Mouse (Mus musculus) frontal cortex, postnatal 10 days (tissue): Measurements from ENCODE around the gene Lamb3.

Source experiments
- DNase-seq, 2 experiments: peaks; one replicate each; pipeline ENCODE4 v3.0.0; 2022; ENCODE audit warnings: low spot score in 2 of 2, mixed read lengths in 1 of 2

The Lamb3 gene

DNA sequence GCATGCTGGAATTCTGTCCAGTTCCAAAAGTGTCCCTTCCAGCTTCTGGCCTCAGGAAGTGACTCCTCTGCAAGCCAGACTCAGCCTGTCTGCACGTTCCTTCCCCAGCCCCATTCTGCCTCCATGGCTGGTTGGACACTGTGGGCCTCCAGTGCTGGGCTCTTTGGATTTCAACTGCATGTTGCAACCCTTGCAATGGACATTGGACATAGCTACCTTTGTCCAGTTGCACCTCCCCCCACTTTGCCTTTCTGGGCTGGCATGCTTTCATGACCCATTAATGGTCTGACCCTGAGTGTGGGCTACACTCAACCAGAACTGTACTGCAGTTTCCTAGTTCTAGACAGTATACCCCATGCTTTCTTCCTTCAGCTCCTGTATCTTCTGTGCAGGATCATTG lies 104.1 kb downstream of the Lamb3 start:
- DNase-seq: no peak

DNA sequence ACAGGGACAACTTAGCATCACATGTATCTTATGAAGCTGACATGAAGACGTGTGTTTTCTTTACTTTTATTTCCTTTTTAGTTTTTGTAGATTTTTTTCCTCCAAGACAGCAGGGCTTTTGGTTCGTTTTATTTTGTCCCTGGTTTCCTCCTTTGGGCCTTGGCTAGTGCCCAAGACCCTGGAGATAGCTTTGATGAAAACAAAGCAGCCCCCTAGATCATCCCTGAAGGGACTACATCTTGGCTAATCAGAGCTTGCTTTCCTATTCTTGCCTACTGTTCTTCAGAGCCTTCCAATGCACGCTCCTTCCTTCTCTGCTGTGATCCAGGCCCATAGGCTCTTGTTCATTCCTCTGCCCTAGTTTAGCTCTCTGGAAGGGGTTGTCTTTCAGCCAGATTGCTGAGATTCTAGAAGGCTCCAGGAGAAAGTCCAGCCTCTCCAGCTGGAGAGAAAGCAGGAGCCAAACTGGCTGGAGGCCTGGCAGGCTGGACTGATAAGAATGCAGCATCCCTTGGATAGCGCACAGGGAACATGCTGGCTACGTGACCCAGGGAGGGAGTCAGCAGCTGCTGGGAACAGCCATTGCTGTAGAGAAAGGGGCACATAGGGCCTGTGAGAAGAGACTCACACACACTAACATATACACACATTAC lies 108.3 kb downstream of the Lamb3 start:
- DNase-seq: peak in 1 of 2 experiments; percentile 52

DNA sequence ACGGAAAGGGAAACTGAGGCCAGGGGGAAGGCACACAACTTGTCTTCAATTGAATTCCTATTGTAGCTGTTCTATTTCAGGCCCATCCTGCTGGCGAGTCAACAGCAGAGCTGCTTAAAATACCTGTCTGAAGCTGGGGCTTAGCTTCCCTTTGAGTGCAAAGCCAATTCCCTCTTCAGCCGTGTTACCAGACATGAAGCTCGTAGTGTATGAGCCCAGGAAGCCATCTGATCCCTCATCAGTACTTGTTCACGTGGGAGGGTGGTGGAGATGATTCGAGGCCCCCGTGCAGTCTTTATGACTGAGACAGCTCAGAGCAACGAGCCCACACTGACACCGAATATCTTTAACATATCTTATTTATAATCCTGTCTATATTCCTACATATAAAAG lies 108.9 kb downstream of the Lamb3 start:
- no peak for DNase-seq

DNA sequence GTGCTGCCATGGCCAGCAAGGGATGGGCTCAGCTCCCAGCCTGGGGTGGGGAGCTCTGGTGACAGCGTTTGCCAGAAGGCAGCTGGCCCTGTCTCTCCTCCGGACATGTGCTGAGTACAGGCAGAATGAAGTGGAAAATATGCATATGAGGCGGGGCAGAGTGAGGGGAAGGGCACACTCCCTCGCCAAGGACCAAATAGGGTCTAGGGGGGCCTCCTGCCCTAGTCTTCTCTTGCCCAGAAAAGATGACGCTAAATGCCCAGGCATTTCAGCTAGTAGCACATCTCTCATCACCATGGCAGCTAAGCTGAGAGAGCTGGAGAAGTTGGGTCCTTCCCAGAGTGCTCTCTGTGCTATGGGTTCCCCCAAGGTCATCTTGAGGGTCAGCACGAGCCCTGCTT lies 109.7 kb downstream of the Lamb3 start:
- DNase-seq: peak in 1 of 2 experiments; percentile 45

DNA sequence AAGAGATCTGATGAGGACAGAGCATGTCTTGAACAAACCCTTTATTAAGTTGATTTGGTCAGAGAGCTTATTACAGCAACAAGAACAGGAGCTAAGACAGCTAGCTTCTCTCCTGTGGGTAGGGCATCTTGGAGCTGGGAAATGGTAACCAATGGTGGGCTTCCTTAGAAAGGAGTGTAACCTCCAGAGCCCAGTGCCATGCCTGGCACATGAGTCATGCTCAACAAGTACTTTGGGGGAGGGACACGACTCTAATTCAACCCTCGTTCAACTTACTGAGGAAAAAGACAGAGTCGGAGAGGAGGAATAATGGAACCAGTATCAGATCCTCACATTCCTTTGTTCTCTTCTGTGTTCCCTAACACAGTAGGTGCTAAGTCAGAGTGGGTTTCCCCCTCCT lies 112.2 kb downstream of the Lamb3 start:
- no peak for DNase-seq

DNA sequence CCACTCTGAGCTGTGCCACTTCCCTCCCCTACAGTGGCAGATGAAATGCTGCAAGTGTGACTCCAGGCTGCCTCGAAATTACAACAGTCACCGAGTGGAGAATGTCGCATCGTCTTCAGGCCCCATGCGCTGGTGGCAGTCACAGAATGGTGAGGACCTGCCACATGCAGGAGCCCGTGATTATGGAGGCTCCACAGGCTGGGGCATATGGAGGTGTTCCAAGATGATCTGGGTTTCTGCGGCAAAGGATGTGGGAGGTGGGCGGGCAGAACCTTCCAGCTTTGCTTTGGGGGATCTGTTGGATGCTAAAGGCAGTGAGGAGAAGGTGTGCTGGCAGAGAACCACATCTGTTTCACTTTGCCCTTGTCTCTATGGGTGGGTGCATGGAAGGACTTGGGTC lies 112.9 kb downstream of the Lamb3 start:
- no peak for DNase-seq

DNA sequence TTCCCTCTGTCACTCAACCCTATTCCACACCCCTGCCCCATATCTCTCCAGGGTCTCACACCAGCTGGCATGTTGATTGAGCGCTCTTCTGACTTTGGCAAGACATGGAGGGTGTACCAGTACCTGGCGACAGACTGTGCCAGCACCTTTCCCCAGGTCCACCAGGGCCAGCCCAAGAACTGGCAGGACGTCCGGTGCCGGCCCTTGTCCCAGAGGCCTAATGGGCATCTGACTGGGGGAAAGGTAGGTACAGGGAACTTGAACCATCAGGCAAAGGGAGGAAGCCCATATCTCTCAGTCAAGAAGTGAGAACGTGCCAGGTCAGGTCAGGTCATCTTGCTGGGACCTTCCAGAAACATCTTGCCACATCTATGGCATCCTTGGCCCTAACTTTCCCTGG lies 116.2 kb downstream of the Lamb3 start:
- DNase-seq: no peak

DNA sequence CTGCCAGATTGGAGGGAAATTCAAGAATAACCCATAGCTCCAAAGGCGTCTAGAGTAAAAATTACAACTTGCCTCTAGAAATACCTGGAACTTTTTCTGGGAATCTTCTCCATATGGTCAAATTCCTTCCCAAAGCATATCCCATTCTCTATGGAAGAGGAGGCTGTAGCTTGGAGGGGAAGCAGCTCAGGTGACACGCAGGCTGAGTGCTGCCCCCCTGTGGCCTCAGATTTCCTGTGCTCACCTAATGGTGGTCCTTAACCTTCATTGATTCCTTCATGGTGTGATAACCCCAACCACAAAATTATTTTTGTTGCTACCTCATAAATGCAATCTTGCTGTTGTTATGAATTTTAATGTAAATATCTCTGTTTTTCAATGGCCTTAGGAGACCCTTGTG lies 116.7 kb downstream of the Lamb3 start:
- DNase-seq: no peak

DNA sequence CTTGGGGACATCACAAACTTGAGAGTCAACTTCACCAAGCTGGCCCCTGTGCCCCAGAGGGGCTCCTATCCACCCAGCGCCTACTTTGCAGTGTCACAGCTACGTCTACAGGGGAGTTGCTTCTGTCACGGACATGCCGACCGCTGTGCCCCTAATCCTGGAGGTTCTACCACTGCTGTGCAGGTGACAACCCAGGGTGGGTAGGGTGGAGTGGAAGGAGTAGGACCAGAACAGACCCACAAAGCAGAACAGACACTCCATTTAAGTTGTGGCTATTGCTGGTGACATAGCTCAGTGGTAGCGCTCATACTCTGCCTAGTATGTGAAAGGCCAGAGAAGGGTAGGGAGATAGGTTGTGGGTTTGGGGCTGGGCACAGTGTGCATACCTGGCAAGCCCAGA lies 118.4 kb downstream of the Lamb3 start:
- no peak for DNase-seq

DNA sequence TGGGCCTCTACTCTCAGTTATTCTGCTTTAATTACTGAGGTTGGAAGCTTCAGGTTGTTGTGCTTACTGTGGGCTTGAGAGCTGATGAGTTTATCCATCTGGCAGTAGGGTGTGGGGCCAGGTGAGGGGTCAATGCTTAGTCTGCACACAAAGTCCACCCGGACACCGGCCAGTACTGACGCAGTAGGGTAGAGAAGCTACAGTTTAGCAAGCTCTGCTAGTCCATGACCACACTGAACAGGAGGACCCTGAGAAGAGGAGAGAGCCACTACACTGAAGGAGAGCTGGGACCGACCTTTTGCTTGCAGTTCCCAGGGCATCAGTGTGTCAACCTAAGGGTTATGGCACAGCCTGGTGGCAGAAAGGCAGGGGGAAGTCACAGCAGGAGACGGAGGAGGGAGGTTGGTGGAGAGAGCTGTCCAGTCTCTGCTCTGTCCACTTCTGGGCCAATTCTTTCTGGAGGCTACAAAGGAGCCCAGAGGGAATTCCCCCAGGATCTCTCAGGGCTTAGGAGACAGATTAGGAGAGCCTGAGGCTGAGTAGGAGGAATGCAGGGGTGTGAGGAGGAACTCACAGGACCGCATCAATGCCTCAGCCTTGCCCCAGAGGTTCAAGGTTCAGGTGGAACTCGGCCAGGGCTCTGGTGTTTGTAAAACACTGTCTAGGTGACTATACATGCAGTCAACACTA lies 119.1 kb downstream of the Lamb3 start:
- no peak for DNase-seq

DNA sequence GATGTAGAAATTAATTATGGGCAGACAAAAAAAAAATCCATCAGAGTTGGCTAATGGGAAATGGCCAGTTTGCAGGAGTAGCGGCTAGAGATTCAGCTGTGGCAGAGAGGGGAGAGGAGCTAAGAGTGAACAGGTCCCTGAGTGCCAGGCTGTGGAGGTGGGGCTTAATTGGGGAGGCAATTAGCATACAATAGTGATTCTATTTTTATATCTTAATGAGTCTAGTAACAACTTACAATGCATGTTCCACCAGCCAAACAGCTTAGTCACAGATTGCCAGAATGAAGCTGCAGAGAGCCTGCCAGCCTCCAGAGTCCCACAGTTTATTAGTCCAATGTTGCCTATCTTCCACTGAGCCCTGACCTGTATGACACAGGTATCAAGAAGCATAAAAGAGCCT lies 119.7 kb downstream of the Lamb3 start:
- no peak for DNase-seq

DNA sequence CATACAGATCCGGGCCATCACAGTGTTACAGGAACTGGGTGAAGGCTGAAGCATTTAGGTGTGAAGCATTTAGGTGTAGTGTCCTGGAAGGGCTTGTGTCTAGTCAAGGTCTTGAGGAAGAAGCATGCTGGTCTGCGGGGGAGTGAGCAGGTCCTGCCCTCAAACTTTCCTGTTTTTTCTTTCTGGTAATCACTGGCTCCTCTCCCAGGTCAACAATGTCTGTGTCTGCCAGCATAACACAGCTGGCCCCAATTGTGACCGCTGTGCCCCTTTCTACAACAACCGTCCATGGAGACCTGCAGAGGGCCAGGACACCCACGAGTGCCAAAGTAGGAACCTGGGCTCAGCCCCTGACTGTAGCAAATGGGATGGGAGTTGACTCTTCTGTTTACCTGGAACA lies 120.2 kb downstream of the Lamb3 start:
- no peak for DNase-seq

DNA sequence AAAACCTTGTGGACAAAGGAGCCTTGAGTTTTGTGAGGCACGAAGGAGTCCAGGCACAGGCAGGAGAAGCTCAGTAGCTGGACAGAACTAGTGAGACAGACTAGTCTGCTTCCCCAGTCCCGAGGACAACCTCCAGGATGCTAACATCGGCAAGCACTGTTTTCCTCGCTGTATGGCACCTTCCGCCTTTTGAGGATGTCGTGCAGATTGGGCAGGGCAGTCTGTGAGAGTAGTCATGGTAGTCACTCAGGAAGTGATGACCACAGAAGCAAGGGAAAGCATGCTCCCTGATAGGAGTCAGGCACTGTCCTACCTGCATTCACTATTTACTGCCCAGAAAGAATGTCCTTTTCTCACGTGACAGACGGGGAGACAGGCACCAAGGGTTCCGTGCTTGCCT lies 122.1 kb downstream of the Lamb3 start:
- no peak for DNase-seq

DNA sequence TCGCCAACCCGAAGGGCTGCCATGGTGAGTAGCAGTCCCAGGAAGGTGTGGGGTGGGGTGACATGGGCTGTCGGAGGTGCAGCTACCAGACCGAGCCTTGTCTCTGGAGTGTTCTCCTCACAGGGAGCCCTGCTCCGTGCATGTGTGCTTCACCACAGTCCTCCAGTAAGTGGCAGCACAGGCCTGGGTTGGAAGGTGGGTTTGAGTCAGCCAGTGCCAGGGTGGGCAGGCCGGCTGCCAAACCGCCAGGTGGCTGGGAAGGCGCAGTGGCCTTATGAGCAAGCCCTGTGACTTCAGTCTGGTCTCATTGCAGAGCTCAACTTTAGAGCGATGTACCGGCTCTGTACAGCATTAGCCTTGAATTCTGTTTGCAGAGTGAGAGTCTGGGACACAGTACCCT lies 122.7 kb downstream of the Lamb3 start:
- DNase-seq: peak; percentile 80

DNA sequence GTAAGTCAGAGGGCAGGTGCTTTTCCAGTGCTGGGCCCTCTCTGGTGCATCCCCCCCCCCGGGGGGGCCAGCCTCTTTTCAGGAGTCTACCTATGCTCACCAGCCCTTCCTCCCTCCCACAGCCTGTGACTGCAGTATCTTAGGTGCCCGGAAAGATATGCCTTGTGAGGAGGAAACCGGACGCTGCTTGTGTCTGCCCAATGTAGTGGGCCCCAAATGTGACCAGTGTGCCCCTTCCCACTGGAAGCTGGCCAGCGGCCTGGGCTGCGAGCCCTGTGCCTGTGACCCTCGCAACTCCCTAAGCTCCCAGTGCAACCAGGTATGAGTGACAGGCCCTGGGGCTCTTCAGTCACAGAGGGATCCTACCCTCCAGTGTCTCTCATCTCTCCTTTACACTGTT lies 123.1 kb downstream of the Lamb3 start:
- no peak for DNase-seq

DNA sequence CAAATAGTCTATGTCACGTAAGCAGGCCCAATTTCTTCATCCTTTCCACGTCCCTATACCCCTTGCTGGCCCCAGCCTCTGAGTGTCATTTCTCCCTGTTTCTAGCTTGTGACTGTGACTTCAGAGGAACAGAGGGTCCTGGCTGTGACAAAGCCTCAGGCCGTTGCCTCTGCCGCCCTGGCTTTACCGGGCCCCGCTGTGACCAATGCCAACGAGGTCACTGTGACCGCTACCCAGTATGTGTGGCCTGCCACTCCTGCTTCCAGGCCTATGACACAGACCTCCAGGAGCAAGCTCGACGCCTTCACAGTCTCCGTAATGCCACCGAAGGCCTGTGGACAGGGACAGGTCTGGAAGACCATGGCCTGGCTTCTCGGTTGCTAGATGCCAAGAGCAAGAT lies 124.5 kb downstream of the Lamb3 start:
- DNase-seq: no peak

DNA sequence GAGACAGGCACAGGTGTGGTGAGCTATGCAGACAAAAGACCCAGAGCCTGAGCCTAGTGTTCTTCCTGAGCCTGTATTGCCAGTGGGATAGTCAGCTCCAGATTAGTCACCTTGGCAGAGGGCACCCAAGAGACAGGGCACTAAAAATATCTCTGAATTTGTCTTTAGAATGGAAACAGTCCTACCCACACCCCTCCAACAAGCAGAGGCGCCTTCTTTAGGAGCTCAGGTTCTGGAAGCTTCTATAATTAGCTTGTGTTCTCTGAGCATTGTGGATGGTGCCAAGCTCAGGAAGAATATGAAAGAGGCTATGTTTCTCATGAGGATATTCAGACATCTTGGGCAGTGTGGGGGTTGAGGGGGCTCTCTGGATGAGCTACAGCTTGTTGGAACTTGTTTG lies 125.2 kb downstream of the Lamb3 start:
- DNase-seq: no peak

DNA sequence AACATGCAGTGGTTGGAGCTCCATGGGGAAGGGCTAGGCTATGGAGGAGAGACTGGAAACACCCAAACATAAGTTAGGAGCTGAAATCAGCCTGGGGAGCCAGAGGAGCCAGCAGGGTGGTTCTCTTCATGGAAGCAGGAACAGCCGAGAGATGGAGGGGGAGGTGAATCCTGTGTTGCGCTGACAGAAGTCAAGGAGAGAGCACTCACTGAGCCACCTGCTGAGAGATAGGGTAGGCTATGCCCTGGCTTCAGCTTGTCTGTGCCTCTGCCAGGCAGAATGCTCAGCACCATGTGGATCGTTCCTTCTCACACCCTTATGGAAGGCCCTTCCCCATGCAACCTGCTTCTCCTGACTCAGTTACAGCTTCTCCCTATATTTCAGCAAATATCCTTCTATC lies 126.3 kb downstream of the Lamb3 start:
- DNase-seq: no peak

DNA sequence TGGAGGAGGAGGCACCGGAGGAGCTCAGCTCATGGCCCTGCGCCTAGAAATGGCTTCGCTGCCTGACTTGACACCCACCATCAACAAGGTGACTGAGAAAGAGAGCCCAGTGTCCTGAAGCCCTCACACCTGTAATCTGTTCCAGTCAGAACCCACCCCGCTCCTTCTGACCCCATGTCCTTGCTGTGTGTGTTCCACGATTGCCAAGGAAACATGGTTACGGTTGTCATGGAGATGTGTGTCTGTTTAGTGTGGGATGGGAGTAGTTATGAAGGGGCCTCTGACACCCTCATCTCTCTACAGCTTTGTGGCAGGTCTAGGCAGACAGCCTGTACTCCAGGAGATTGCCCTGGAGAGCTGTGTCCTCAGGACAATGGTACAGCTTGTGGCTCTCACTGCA lies 127.0 kb downstream of the Lamb3 start:
- no peak for DNase-seq

DNA sequence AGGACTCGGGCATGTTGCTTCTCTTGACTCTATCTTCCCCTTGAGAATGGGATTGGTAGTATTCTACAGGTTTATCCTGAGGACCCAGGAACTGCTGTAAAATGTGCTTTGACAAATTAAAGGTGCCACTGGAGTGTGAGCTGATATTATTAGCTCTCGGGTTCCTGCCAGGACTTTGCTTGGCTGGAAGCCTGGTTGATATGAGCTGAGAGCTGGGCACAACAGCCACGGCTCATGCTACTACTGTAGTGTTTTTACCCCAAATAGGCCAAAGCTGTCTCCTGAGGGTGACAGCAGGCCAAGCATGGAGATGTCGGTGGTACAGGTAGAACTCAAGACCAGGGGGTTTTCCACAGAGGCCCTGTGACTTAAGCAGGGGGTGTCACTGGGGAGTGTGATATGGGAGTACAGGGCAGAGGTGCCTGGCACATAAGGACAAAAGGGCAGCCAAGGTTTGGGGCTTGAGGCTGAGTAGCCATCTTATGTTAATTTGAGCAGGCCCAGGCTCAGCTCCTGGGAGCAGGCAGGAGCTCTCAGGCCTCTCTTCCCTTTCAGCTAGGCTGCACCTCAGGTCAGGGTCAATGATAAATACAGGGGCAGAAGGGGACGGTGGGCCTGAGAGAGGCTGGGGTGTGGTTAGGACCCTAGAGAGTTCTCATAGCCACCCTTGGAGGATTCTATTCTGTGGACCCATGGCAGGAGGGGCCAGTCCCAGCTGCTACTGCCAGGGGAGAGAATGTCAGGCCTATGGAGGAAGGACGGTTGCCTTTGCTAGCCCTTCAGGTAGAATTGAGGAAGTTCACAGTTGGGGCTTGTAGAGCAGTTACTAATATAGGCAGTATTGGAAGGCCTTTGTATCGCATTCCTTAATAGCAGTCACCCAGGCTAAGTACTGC lies 128.9 kb downstream of the Lamb3 start:
- DNase-seq: no peak

DNA sequence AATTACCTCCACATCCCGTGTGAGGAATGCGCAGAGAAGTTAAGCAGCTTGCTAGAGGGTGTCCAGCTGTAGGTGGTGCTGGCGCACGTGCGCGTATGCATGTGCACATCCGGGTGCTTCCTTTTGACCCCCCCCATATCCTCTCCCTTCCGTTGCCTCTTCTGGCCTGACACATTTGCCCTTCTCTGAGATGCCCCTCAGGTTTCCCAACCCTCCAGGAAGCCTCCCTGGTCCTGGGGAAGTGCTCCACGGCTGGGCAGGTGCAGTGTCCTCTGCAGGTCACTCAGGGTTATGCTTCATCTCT lies 129.5 kb downstream of the Lamb3 start:
- DNase-seq: no peak

DNA sequence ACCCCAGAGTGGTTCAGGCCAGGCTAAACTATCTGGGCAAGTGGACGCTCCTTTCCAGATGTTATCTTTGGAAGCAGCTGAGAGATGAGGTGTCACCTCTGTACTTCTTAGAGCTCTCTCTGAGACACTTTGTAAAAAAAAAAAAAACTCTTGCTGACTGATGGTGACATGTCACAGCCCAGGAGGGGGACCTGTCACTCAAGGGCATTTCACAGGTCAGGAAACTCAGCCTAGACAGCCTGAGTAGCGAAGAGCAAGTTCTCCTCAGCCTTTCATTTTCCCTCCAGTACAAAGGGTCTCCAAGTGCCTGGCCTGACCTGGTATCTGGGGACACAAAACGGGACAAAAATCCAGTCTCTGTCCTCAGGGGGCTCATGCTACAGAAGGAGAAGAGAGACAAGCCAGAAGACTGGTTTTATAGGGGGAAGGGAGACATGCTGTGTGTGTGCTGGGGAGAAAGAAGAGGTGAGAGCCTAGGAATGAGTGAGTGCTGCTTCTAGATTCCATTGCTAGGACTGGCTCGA lies 130.3 kb downstream of the Lamb3 start:
- DNase-seq: no peak
